Mouse (Mus musculus) myocyte (in vitro differentiated cells): ENCODE results near the gene Schip1.

ENCODE experiments used
- E2F4 ChIP-seq: IDR thresholded peaks from one replicate; pipeline ENCODE4 v1.6.1; 2011; ENCODE audit warnings: mild to moderate bottlenecking, control low read depth, moderate library complexity; ENCODE audit not compliant: insufficient read depth
- MYOG ChIP-seq, 3 experiments: IDR thresholded peaks; one replicate each; pipeline ENCODE4 v1.6.1; 2011; ENCODE audit warnings: control low read depth in 2 of 3, low read depth in 2 of 3, mild to moderate bottlenecking in 2 of 3; ENCODE audit not compliant: insufficient read length in 2 of 3, control insufficient read depth in 1 of 3, insufficient read depth in 1 of 3
- POLR2A ChIP-seq: IDR thresholded peaks from one replicate; pipeline ENCODE4 v1.6.1; 2011; ENCODE audit warnings: low read depth, mild to moderate bottlenecking, control low read depth, moderate library complexity; ENCODE audit not compliant: insufficient read length
- REST ChIP-seq: IDR thresholded peaks from one replicate; pipeline ENCODE4 v1.6.1; 2011; ENCODE audit warnings: mild to moderate bottlenecking, control low read depth, moderate library complexity; ENCODE audit not compliant: insufficient read depth, insufficient read length
- SRF ChIP-seq: IDR thresholded peaks from one replicate; pipeline ENCODE4 v1.6.1; 2011; ENCODE audit warnings: low read depth; ENCODE audit not compliant: control insufficient read depth, insufficient read length
- USF1 ChIP-seq: IDR thresholded peaks from one replicate; pipeline ENCODE4 v1.6.1; 2011; ENCODE audit warnings: low read depth, mild to moderate bottlenecking, control low read depth, moderate library complexity

GRCm38 (mm10) chr3:68568149-68568548 is 503.5 kb downstream of the Schip1 start:
- TF ChIP-seq POLR2A: no peak
- TF ChIP-seq USF1: no peak
- no peak for TF ChIP-seq MYOG (IDR thresholded peaks at IDR 0.05; ENCODE audit: control insufficient read depth in 1 of 3, insufficient read depth in 1 of 3, insufficient read length in 2 of 3, low read depth in 2 of 3)
- no peak for TF ChIP-seq SRF
- no peak for TF ChIP-seq E2F4
- no peak for TF ChIP-seq REST
